Mouse (Mus musculus) limb, embryonic 15.5 days (tissue): ENCODE results near the gene Stard3. TPM values are rescaled to one million over a fixed set of nuclear protein-coding genes. Genes with fewer than 3 reads are reported as not detected.

Experiments
- ATAC-seq: fragments of 200-750 bp; cut with Nextera tagmentation; 2 replicates; pipeline ENCODE4 v1.8.0; 2017; ENCODE audit warnings: low read depth, moderate TSS enrichment; ENCODE audit not compliant: insufficient number of reproducible peaks, low FRiP score, low TSS enrichment
- H3K27ac ChIP-seq: fragments of 300-500 bp; sonication (generic); 2 replicates; pipeline ENCODE4 v1.5.1; 2015; ENCODE audit warnings: moderate library complexity, mild to moderate bottlenecking, inconsistent platforms
- H3K27me3 ChIP-seq: fragments of 300-500 bp; sonication (generic); 2 replicates; pipeline ENCODE4 v1.6.1; 2015; ENCODE audit warnings: inconsistent platforms
- H3K36me3 ChIP-seq: fragments of 300-500 bp; sonication (generic); 2 replicates; pipeline ENCODE4 v1.6.1; 2015; ENCODE audit warnings: inconsistent platforms
- H3K4me1 ChIP-seq: fragments of 300-500 bp; sonication (generic); 2 replicates; pipeline ENCODE4 v1.6.1; 2015; ENCODE audit warnings: inconsistent platforms
- H3K4me2 ChIP-seq: fragments of 300-500 bp; sonication (generic); 2 replicates; pipeline ENCODE4 v1.6.1; 2015; ENCODE audit warnings: mild to moderate bottlenecking, inconsistent platforms
- H3K4me3 ChIP-seq: fragments of 300-500 bp; sonication (generic); 2 replicates; pipeline ENCODE4 v1.5.1; 2015; ENCODE audit warnings: mild to moderate bottlenecking, inconsistent platforms
- H3K9ac ChIP-seq: fragments of 300-500 bp; sonication (generic); 2 replicates; pipeline ENCODE4 v1.6.1; 2015; ENCODE audit warnings: inconsistent platforms
- H3K9me3 ChIP-seq: fragments of 300-500 bp; sonication (generic); 2 replicates; pipeline ENCODE4 v1.6.1; 2016; ENCODE audit warnings: inconsistent platforms
- WGBS: fragments of 180-500 bp; shearing (Covaris S2); methylation state at CpG from one replicate; pipeline ENCODE4 v1.1.7; 2015; 5-methylcytosine and 5-hydroxymethylcytosine counted together
- polyA plus RNA-seq: library from polyadenylated mRNA; unstranded; fragments of >200 nt; fragmentation: Nextera tagmentation; extraction: Ambion mirVana; gene quantifications from 2 replicates; pipeline ENCODE4 v1.2.1, GENCODE M21; 2015

The Stard3 gene
- polyA plus RNA-seq, 1 experiment from 2014 or later: 36.6 TPM

GRCm38 (mm10) chr11:98384216-98384615, 26.0 kb downstream of the Stard3 start:
- ATAC-seq: no peak
- Histone ChIP-seq H3K4me2 (no peak overlapping the region), H3K27ac (no peak overlapping the region), H3K9me3 (no peaks in the 10 kb centered on the region), H3K4me3 (no peak overlapping the region), H3K36me3 (peaks cover 23% of the 10 kb centered on the region), H3K9ac (no peak overlapping the region), H3K27me3 (peaks cover 61% of the 10 kb centered on the region), H3K4me1 (peaks cover 11% of the 10 kb centered on the region; the same call in 1 of the 2 replicates)
- WGBS: 73% methylated on average over 20 of the region's 20 CpGs

- Histone ChIP-seq H3K9ac (no peak overlapping the region), H3K36me3 (peaks cover 15% of the 10 kb centered on the region), H3K4me3 (no peak overlapping the region), H3K9me3 (no peaks in the 10 kb centered on the region), H3K27ac (no peak overlapping the region), H3K4me2 (0 out of 2 replicates have a peak overlapping the region, but pooled peaks have one; percentile 7), H3K4me1 (peaks cover 13% of the 10 kb centered on the region), H3K27me3 (peaks cover 64% of the 10 kb centered on the region)
- ATAC-seq: no peak
- WGBS: 66% methylated on average over 8 of the region's 8 CpGs
Observed at GRCm38 (mm10) chr11:98384721-98385637, 26.8 kb downstream of the Stard3 start.

GRCm38 (mm10) chr11:98385638-98386585, 27.7 kb downstream of the Stard3 start, which contains the start of gene Pnmt:
Gene Pnmt, plus strand, starts transcription at chr11:98386450.
- Histone ChIP-seq H3K4me3 (0 out of 2 replicates have a peak within 1 kb of the TSS, but pooled peaks have one; percentile 2), H3K9me3 (no peaks in the 10 kb centered on the region), H3K4me1 (peaks cover 13% of the 10 kb centered on the region), H3K27me3 (peaks cover 74% of the 10 kb centered on the region), H3K4me2 (0 out of 2 replicates have a peak within 1 kb of the TSS, but pooled peaks have one; percentile 10), H3K27ac (no peak within 1 kb of the TSS), H3K9ac (no peak within 1 kb of the TSS), H3K36me3 (peaks cover 6% of the 10 kb centered on the region)
- no peak for ATAC-seq
- WGBS: 44% methylated on average over 23 of the region's 25 CpGs

- H3K4me2 ChIP-seq: 0 out of 2 replicates have a peak overlapping the region, but pooled peaks have one; percentile 10
- H3K9ac ChIP-seq: no peak overlapping the region
- H3K27me3 ChIP-seq: peaks cover 80% of the 10 kb centered on the region
- WGBS: 11% methylated on average over 24 of the region's 24 CpGs
- peaks cover 3% of the 10 kb centered on the region; the same call in 1 of the 2 replicates for H3K36me3 ChIP-seq
- H3K4me1 ChIP-seq: peaks cover 14% of the 10 kb centered on the region
- no peak overlapping the region for H3K27ac ChIP-seq
- H3K9me3 ChIP-seq: no peaks in the 10 kb centered on the region
- H3K4me3 ChIP-seq: 0 out of 2 replicates have a peak overlapping the region, but pooled peaks have one; percentile 2
- no peak for ATAC-seq
Observed at GRCm38 (mm10) chr11:98386596-98386995, 28.4 kb downstream of the Stard3 start.

GRCm38 (mm10) chr11:98387056-98387577, 28.9 kb downstream of the Stard3 start:
- no peak for ATAC-seq
- Histone ChIP-seq H3K4me2 (no peak overlapping the region), H3K9me3 (no peaks in the 10 kb centered on the region), H3K27me3 (peaks cover 84% of the 10 kb centered on the region), H3K36me3 (no peaks in the 10 kb centered on the region), H3K4me1 (peaks cover 16% of the 10 kb centered on the region), H3K9ac (no peak overlapping the region), H3K4me3 (no peak overlapping the region), H3K27ac (no peak overlapping the region)
- WGBS: 44% methylated on average over 14 of the region's 14 CpGs

GRCm38 (mm10) chr11:98388282-98388681, 30.1 kb downstream of the Stard3 start:
- ATAC-seq: no peak
- Histone ChIP-seq H3K9me3 (no peaks in the 10 kb centered on the region), H3K4me1 (peaks cover 25% of the 10 kb centered on the region), H3K4me2 (no peak overlapping the region), H3K27me3 (peaks cover 82% of the 10 kb centered on the region), H3K36me3 (no peaks in the 10 kb centered on the region), H3K4me3 (no peak overlapping the region), H3K9ac (no peak overlapping the region), H3K27ac (no peak overlapping the region)
- 72% methylated on average over 10 of the region's 10 CpGs for WGBS

GRCm38 (mm10) chr11:98389221-98389780, 31.1 kb downstream of the Stard3 start:
- no peak overlapping the region for H3K27ac ChIP-seq
- no peaks in the 10 kb centered on the region for H3K9me3 ChIP-seq
- 21% methylated on average over 9 of the region's 9 CpGs for WGBS
- no peaks in the 10 kb centered on the region for H3K36me3 ChIP-seq
- H3K27me3 ChIP-seq: peaks cover 72% of the 10 kb centered on the region
- H3K4me1 ChIP-seq: peaks cover 31% of the 10 kb centered on the region
- no peak overlapping the region for H3K9ac ChIP-seq
- no peak overlapping the region for H3K4me3 ChIP-seq
- ATAC-seq: no peak
- no peak overlapping the region for H3K4me2 ChIP-seq

- peaks cover 63% of the 10 kb centered on the region for H3K27me3 ChIP-seq
- H3K36me3 ChIP-seq: no peaks in the 10 kb centered on the region
- H3K4me1 ChIP-seq: peaks cover 38% of the 10 kb centered on the region
- no peaks in the 10 kb centered on the region for H3K9me3 ChIP-seq
- no peak for ATAC-seq
- H3K27ac ChIP-seq: 0 out of 2 replicates have a peak overlapping the region, but pooled peaks have one; percentile 35
- no peak overlapping the region for H3K9ac ChIP-seq
- WGBS: 67% methylated on average over 11 of the region's 12 CpGs
- H3K4me3 ChIP-seq: no peak overlapping the region
- H3K4me2 ChIP-seq: no peak overlapping the region
Observed at GRCm38 (mm10) chr11:98390141-98390540, 32.0 kb downstream of the Stard3 start.

GRCm38 (mm10) chr11:98392034-98392433, 33.9 kb downstream of the Stard3 start:
- H3K27ac ChIP-seq: peak overlapping the region; percentile 78
- no peaks in the 10 kb centered on the region for H3K9me3 ChIP-seq
- peaks cover 44% of the 10 kb centered on the region for H3K27me3 ChIP-seq
- no peak for ATAC-seq
- peaks cover 6% of the 10 kb centered on the region; the same call in 1 of the 2 replicates for H3K36me3 ChIP-seq
- H3K4me2 ChIP-seq: 0 out of 2 replicates have a peak overlapping the region, but pooled peaks have one; percentile 7
- 18% methylated on average over 7 of the region's 8 CpGs for WGBS
- H3K4me3 ChIP-seq: no peak overlapping the region
- no peak overlapping the region for H3K9ac ChIP-seq
- peaks cover 35% of the 10 kb centered on the region for H3K4me1 ChIP-seq

GRCm38 (mm10) chr11:98392645-98393044, 34.5 kb downstream of the Stard3 start:
- peaks cover 38% of the 10 kb centered on the region for H3K27me3 ChIP-seq
- no peak for ATAC-seq

GRCm38 (mm10) chr11:98393317-98393716, 35.1 kb downstream of the Stard3 start:
- Histone ChIP-seq H3K27me3 (peaks cover 32% of the 10 kb centered on the region), H3K9ac (no peak overlapping the region), H3K4me1 (peaks cover 33% of the 10 kb centered on the region), H3K4me3 (no peak overlapping the region), H3K4me2 (no peak overlapping the region), H3K9me3 (no peaks in the 10 kb centered on the region), H3K27ac (peak overlapping the region; percentile 78), H3K36me3 (peaks cover 8% of the 10 kb centered on the region)
- 74% methylated on average over 6 of the region's 6 CpGs for WGBS
- no peak for ATAC-seq

More at GRCm38 (mm10) chr11:98392645-98393044, 34.5 kb downstream of the Stard3 start:
- Histone ChIP-seq H3K4me1 (peaks cover 33% of the 10 kb centered on the region), H3K36me3 (peaks cover 8% of the 10 kb centered on the region), H3K9me3 (no peaks in the 10 kb centered on the region), H3K27ac (peak overlapping the region; percentile 78), H3K4me2 (no peak overlapping the region), H3K4me3 (no peak overlapping the region), H3K9ac (no peak overlapping the region)
- 42% methylated on average over 4 of the region's 4 CpGs for WGBS
